ENCODE assay signal across 14 mouse cellular contexts in genomic region chr4:150778683-150779082, GRCm38 (mm10).
DNase-seq lines count a peak whose midpoint lies in the region; ATAC-seq and TF ChIP-seq lines count a peak whose summit lies in the region.
"Had no signal": no experiment of that assay in that cellular context is flagged by ENCODE, and none has a peak within 500 bp of the region (broad histone marks: within the 10 kb centered on the region; RNA-seq: fewer than 3 reads in every experiment).

No protein-coding gene starts in this region.

- no peak overlapping the region for H3K4me3 ChIP-seq in liver, embryonic 12.5 days
- no peak overlapping the region for H3K4me3 ChIP-seq in liver, embryonic 11.5 days (ENCODE audit: low read depth, low read length)
- no peak overlapping the region for H3K4me3 ChIP-seq in liver, postnatal 0 days (ENCODE audit: low read depth, low read length)
- H3K4me3 ChIP-seq in testis, adult 2 months (ENCODE audit: control insufficient read depth, low read depth, low read length): no peak overlapping the region
- H3K4me3 ChIP-seq: erythroblast, embryonic 14.5 days; limb, embryonic 15.5 days had no signal

- H3K9ac ChIP-seq in liver, embryonic 12.5 days: no peak overlapping the region
- no peak overlapping the region for H3K9ac ChIP-seq in liver, embryonic 11.5 days (ENCODE audit: low read depth, low read length)
- no peak overlapping the region; the same call in 1 of the 2 replicates for H3K9ac ChIP-seq in liver, postnatal 0 days (replicated peaks)
- H3K9ac ChIP-seq: limb, embryonic 15.5 days had no signal

- peak; percentile 28 for DNase-seq in adrenal gland, adult 2 months
- DNase-seq in adrenal gland, postnatal 4 days (ENCODE audit: low spot score in 2 of 2): no peak
- DNase-seq in liver, embryonic 11.5 days (ENCODE audit: low spot score): no peak
- DNase-seq in liver, postnatal 0 days: peak; percentile 35
- no peak for DNase-seq in right cerebral cortex, adult 18-20 months
- no peak for DNase-seq in spleen, postnatal 36 days (ENCODE audit: low spot score in 2 of 2)
- DNase-seq: cerebellum, postnatal 25 days; gastrocnemius, postnatal 14 days had no signal

- no peaks in the 10 kb centered on the region for H3K36me3 ChIP-seq in liver, embryonic 12.5 days
- no peaks in the 10 kb centered on the region for H3K36me3 ChIP-seq in liver, embryonic 11.5 days (ENCODE audit: control insufficient read depth, insufficient read depth, low read length)
- no peaks in the 10 kb centered on the region for H3K36me3 ChIP-seq in liver, postnatal 0 days (replicated peaks; ENCODE audit: insufficient read depth, low read length)
- no peaks in the 10 kb centered on the region for H3K36me3 ChIP-seq in testis, adult 2 months (ENCODE audit: control insufficient read depth, insufficient read depth, low read length)
- H3K36me3 ChIP-seq: limb, embryonic 15.5 days had no signal

- H3K27me3 ChIP-seq in liver, embryonic 12.5 days (replicated peaks): no peaks in the 10 kb centered on the region
- H3K27me3 ChIP-seq in liver, embryonic 11.5 days (replicated peaks; ENCODE audit: control insufficient read depth, insufficient read depth, low read length): no peaks in the 10 kb centered on the region
- no peaks in the 10 kb centered on the region for H3K27me3 ChIP-seq in liver, postnatal 0 days (ENCODE audit: insufficient read depth, low read length)
- H3K27me3 ChIP-seq in testis, adult 2 months (ENCODE audit: control insufficient read depth, insufficient read depth, low read length): no peaks in the 10 kb centered on the region
- H3K27me3 ChIP-seq: limb, embryonic 15.5 days had no signal

- no peak for TF ChIP-seq EP300 in liver, postnatal 0 days (IDR thresholded peaks at IDR 0.05; ENCODE audit: low read depth)

- no peak for TF ChIP-seq CTCF in liver, postnatal 0 days (IDR thresholded peaks at IDR 0.05; ENCODE audit: low read depth)
- no peak for TF ChIP-seq CTCF in testis, adult 2 months (IDR thresholded peaks at IDR 0.05; ENCODE audit: control insufficient read depth, insufficient read depth, insufficient replicate concordance, low read depth, low read length)

- H3K4me2 ChIP-seq in liver, embryonic 12.5 days: no peak overlapping the region
- no peak overlapping the region for H3K4me2 ChIP-seq in liver, embryonic 11.5 days
- no peak overlapping the region for H3K4me2 ChIP-seq in liver, postnatal 0 days (ENCODE audit: low read depth, low read length)
- H3K4me2 ChIP-seq: limb, embryonic 15.5 days had no signal

- no peak for TF ChIP-seq POLR2A in testis, adult 2 months (IDR thresholded peaks at IDR 0.05; ENCODE audit: control insufficient read depth, low read depth, low read length)

- H3K27ac ChIP-seq in liver, embryonic 12.5 days: 0 out of 2 replicates have a peak overlapping the region, but pooled peaks have one; percentile 6
- H3K27ac ChIP-seq in liver, embryonic 11.5 days (ENCODE audit: low read depth, low read length): no peak overlapping the region
- H3K27ac ChIP-seq in liver, postnatal 0 days (ENCODE audit: low read depth): peak overlapping the region; percentile 50
- peak overlapping the region; percentile 86 for H3K27ac ChIP-seq in testis, adult 2 months (ENCODE audit: control insufficient read depth, insufficient read depth, low read depth, low read length)
- H3K27ac ChIP-seq: limb, embryonic 15.5 days had no signal

- no peak for ATAC-seq in liver, embryonic 12.5 days
- ATAC-seq in liver, embryonic 11.5 days (replicated peaks; ENCODE audit: low FRiP score): no peak
- no peak for ATAC-seq in liver, postnatal 0 days
- ATAC-seq: inflammation-experienced regulatory T-cells, adult 6 months; midbrain, embryonic 16.5 days had no signal

- peaks cover 8% of the 10 kb centered on the region for H3K4me1 ChIP-seq in liver, embryonic 12.5 days
- peaks cover 3% of the 10 kb centered on the region; the same call in 1 of the 2 replicates for H3K4me1 ChIP-seq in liver, embryonic 11.5 days (replicated peaks; ENCODE audit: control insufficient read depth, insufficient read depth, low read length)
- H3K4me1 ChIP-seq in liver, postnatal 0 days (ENCODE audit: insufficient read depth): peaks cover 21% of the 10 kb centered on the region
- peaks cover 6% of the 10 kb centered on the region for H3K4me1 ChIP-seq in testis, adult 2 months (ENCODE audit: control insufficient read depth, insufficient read depth, low read length)

- H3K9me3 ChIP-seq in liver, embryonic 12.5 days (replicated peaks): peaks cover 8% of the 10 kb centered on the region; the same call in 1 of the 2 replicates
- H3K9me3 ChIP-seq in liver, embryonic 11.5 days (ENCODE audit: control insufficient read depth, low read length): no peaks in the 10 kb centered on the region
- peaks cover 3% of the 10 kb centered on the region for H3K9me3 ChIP-seq in liver, postnatal 0 days (ENCODE audit: low read length)

- 40% methylated on average over 8 of the region's 8 CpGs for WGBS in liver, embryonic 12.5 days (ENCODE audit: insufficient replicate concordance)
- 52% methylated on average over 8 of the region's 8 CpGs for WGBS in liver, embryonic 11.5 days
- 48% methylated on average over 8 of the region's 8 CpGs for WGBS in liver, postnatal 0 days (ENCODE audit: insufficient replicate concordance)

Comparison
In these comparisons a context has a peak if more than half of its experiments do, and no peak if none do; other contexts are left out.
1. DNase-seq: peak in adrenal gland, adult 2 months (single experiment) and liver, postnatal 0 days (single experiment); none in adrenal gland, postnatal 4 days (0 of 2), liver, embryonic 11.5 days (single experiment), right cerebral cortex, adult 18-20 months (single experiment) and spleen, postnatal 36 days (0 of 2).